Mouse (Mus musculus): Measurements from ENCODE around the gene Zbtb3.

Gene Zbtb3

DNA sequence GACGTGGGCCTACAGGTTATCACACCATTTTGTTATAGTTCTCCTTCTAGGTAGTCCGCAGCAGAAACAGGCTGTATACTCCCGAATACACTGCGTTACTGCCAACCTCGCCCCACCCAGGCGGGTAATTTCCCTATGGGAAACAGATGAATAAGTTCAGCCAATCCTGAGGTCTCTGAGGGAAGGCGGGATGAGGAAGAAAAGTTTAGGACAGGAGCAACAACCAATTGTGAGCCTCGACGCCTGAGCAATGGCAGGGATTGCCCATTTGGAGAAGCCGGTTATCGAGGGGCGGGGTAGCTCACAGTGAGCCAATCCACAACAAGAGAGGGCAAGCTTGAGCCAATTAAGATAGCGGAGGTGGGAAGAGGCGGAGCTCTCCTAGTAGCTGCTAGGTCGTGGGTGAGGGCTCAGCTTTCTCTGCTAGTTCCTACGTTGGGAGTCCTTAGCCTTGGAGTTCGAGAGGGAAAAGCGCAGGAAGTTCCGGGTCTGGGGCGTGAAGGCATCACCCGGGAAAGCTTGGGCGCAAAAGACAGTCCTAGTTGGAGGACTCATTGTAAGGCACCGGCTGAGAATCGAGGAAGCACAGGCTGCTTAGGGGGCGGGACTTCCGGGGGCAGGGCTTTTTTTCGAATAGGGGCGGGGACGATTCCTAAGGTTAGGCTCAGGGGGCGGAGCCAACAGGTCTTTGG lies at the start of gene Zbtb3:
TSS of gene Zbtb3 (plus strand) at position 426 of the 692 bp plus-strand sequence.
- peak; percentile 94 for DNase-seq (ENCODE audit: low spot score)

DNA sequence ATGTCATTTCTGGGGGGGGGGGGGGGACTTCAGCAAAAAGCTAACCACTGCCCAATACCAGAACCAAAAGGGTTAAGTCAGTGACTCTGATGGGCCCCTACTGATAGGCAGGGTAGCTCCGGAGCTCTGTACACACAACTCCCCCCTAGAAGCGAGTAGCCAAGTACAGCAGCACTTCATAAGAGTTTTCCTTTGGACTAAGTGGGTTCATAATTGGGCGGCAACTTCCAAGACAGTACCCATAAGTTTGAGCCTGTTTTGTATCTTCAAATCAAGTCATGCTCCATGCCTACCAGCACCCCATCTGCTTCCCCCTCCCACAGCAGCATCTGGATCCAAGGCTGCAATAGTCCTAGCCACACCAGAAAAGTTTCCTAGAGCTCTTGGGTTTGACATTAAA lies 46.7 kb upstream of the Zbtb3 start:
- DNase-seq (ENCODE audit: low spot score): no peak

DNA sequence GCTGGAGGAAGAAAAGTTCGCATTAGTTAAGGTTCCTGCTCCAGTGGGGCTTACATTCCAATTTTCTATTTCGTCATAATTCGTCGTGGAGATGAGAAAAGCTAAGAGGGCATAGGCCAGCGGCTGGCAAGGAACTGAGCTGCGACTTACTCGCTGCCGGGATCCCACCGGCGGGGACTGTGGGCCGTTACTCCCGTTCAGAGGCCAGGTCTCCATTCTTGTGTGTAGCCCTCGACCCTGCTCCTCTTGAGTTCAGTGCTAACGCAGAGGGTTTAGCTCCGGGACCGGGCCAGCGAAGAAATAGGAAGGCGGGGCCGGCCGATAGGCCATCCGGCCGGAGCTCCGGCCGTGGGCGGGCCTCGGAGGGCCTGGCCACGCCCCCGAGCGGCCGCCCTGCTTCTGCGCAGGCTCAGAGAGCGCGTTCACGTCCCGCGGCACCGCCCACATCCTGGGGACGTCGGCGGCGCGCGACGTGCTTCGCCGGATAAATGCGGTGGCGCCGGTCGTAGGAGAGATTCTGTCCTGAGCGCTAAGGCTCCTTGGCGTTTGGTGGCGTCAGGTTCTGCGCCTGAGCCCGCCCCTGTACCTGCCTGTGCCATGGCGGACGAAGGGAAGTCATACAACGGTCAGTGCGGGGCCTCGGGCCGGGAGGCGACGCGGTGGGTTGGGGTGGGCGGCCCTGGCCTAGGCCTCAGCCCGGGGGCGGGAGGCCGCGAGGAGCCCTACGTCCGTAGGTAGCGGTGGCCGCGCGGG lies 45.5 kb upstream of the Zbtb3 start, which contains the start of gene Nxf1:
TSS of gene Nxf1 (plus strand) at position 439 of the 753 bp plus-strand sequence.
- DNase-seq (ENCODE audit: low spot score): peak; percentile 65

DNA sequence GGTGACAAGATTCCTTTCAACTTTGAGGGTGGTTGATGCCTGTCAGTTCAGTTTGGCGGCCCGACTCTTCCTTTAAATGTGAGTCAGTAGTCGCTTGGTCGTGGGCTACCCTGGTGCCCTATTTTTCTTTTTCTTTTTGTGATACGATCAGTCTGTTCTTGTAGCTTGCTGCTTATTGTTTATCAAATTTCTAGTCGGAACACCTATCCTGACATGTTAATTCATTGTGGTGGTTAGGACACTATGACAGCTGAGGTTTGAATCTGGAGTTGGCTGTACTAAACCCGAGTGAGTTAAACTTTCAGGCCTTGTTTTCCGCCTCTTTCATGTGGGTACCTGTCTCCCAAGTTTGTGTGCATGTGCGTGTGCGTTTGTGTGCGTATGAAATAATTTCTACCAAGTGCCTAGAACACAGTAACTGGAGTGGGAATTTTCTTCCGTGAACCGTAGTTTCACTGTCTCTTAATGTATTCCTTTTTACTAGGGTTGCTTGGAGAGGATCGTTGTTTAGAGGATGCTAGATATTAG lies 44.8 kb upstream of the Zbtb3 start:
- no peak for DNase-seq (ENCODE audit: low spot score)

- DNase-seq (ENCODE audit: low spot score): no peak
These were observed 43.5 kb upstream of the Zbtb3 start for GRCm38 (mm10) chr19:8758899-8759298.

DNA sequence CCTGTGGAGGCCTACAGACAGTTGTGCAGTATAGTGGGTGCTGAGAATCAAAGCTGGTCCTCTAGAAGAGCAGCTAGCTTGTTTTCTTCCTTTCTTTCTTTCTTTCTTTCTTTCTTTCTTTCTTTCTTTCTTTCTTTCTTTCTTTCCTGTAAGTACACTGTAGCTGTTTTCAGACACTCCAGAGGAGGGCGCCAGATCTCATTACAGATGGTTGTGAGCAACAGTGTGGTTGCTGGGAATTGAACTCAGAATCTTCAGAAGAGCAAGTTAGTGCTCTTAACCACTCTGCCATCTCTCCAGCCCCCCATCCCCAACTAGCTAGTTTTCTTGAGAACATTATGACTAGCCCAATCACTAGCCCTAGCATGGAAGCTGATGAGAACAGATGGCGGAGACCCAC lies 41.6 kb upstream of the Zbtb3 start:
- DNase-seq (ENCODE audit: low spot score): no peak

- no peak for DNase-seq (ENCODE audit: low spot score)
These were observed 39.1 kb upstream of the Zbtb3 start for GRCm38 (mm10) chr19:8763276-8763675.

- no peak for DNase-seq (ENCODE audit: low spot score)
These were observed 36.8 kb upstream of the Zbtb3 start for GRCm38 (mm10) chr19:8765562-8765961.

DNA sequence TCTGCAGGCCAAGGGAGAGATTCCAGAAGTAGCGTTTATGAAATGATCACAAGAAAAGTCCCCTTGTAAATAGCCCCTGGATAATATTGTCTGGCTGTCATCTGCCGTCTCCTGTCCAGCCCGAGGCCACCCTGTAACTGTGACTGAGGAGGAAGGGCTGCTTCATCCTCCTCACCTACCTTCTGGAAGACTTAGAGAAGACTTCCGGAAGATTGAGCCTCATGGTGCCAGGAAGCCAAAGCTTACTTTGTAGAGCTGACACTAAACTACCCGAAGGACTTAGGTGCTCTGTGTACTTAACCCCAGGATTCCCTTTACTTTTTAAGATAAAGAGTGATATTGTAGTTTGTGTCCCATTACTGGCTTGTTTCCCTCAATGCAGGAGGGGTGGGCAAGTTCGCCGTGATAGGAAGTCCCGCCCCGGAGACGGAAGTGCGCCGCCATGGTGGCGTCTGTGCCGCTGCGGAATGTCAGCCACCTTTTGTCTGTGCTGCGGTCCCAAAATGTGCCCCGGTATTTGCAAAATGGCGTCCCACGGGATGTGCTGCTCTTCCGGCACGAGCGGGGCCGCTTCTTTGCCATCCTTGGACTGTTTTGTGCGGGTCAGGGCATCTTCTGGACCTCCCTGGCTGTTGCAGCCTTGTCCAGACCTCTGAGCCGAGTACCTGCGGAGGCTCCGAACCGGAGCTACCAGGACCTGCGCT lies 31.6 kb upstream of the Zbtb3 start, which contains the start of gene Tmem223:
TSS of gene Tmem223 (plus strand) at position 430 of the 704 bp plus-strand sequence.
- DNase-seq (ENCODE audit: low spot score): peak; percentile 56

DNA sequence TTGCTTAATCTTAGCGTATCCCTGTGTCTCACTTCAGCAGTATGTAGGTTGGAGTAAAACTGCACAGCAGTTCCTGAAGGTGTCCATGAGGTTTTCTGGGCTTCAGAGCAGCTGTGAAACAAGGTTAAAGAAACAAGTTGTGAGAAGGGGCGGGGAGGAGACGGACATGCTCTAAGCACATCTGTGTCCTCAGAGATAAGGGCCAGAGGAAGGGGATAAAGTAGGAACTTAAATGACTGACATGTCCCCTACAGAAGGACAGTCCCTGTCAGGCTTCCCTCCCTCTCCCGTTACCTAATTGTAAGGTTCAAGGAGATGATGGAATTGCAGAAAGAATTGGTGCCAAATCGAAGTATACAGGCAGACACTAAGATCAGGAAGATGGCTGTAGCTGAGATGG lies 29.4 kb upstream of the Zbtb3 start:
- no peak for DNase-seq (ENCODE audit: low spot score)

DNA sequence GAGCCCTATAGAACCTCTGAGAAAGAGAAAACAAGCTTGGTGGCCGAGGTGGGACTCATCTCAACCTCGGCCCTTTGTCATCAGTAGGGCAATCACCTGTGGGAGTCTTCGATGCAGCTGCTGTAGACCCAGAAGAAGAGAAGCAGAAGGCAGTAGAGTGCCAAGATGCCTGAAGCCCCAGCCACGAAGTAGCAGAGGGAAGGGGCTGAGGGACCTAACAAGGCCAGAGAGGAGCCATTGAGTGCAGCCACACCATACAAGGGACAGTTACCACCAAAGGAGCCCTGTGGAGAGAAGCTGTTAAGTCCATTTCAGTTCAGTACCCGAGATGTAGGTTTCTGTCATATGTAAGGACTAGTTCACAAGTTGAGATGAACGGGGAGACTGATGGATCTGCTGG lies 28.9 kb upstream of the Zbtb3 start:
- DNase-seq (ENCODE audit: low spot score): no peak

- peak; percentile 91 for DNase-seq (ENCODE audit: low spot score)
These were observed 28.1 kb upstream of the Zbtb3 start, which contains the start of gene Tmem179b for GRCm38 (mm10) chr19:8774086-8774835. TSS of gene Tmem179b (minus strand) at chr19:8774467.

DNA sequence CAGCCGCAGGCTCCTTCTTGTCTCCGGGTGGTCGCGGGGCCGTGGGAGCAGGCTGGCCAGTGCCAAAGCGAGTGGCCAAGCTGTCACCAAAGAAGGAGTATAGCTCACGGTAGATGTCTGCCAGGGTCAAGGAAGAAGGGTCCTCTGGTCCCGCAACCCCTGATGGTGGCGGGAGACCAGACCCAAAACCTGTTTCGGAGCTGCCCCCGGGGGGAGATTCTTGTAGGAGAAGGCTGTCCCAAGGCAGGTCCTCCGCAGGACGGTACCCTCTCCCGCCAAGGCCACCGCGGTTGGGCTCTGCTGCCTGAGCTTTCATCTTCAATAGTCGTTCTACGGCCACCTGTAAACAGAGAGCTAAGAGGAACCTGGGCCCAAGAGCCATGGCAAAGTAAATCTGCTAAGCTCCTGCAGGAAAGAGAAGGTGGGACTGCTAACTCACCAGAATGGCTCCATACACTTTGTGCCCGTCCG lies 27.4 kb upstream of the Zbtb3 start:
- no peak for DNase-seq (ENCODE audit: low spot score)

- peak; percentile 94 for DNase-seq (ENCODE audit: low spot score)
These were observed 16.2 kb upstream of the Zbtb3 start, which contains the start of gene Taf6l for GRCm38 (mm10) chr19:8786008-8786781. TSS of gene Taf6l (minus strand) at chr19:8786417.

DNA sequence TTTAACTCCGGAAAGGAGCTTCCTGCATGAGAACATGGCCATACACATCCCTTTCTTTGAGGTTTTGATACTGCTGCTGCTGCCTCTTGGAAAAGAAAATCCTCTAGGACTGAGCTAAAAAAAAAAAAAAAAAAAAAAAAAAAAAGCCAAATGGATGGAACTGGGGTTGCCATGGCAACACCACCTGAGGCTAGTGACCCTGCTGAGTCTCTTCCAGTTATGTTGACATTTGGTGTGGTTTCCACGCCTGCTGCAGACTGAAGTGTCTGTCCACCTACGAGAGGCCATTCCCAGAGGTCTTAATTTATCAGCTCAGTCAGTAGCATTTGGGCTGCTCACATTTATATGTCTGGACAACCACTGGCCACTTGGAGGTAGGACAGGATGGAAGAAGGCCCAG lies 13.8 kb upstream of the Zbtb3 start:
- no peak for DNase-seq (ENCODE audit: low spot score)

GRCm38 (mm10) chr19:8789171-8789570 lies 13.2 kb upstream of the Zbtb3 start:
- DNase-seq (ENCODE audit: low spot score): no peak

- DNase-seq (ENCODE audit: low spot score): no peak
These were observed 12.2 kb upstream of the Zbtb3 start for GRCm38 (mm10) chr19:8790171-8790570.

DNA sequence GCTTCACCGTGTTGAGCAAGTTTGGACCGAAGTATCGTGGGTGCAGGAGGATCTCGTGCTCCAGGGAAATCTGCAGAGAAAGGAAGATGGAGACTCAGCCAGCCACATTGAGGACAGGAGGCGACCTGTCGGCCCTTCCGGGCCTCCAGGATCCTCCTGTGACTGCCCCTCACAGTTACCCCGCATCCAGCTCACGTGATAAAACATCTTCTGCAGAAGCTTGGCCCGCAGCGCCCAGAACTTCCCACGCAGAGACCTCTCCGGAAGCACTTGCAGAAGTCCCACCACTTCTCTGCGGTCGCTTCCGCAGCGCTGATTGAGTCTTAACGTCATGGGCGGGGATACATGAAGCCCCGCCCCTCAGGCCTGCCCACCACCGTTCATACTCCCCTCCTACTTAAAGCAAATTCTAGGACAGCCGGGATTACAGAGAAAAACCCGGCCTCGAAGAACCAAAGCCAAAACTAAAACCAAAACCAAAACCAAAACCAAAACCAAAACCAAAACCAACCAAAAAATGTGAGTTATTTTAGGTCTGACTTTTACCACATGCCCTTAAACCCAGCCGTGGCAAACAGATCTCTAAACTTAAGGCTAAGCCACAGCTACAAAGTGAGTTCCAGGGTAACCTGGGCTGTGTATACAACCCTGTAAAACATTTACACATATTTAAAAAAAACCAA lies 4.0 kb upstream of the Zbtb3 start, which contains the start of gene Polr2g:
TSS of gene Polr2g (minus strand) at position 314 of the 683 bp plus-strand sequence.
- peak; percentile 79 for DNase-seq (ENCODE audit: low spot score)

GRCm38 (mm10) chr19:8798947-8799315 lies 3.4 kb upstream of the Zbtb3 start:
- no peak for DNase-seq (ENCODE audit: low spot score)

- DNase-seq (ENCODE audit: low spot score): no peak
These were observed 937 bp downstream of the Zbtb3 start for GRCm38 (mm10) chr19:8803204-8803780.
